Mouse (Mus musculus): ENCODE data around the gene Idnk.

Idnk gene

GRCm38 (mm10) chr13:58188412-58188811 is 31.0 kb downstream of the Idnk start:
- in situ Hi-C loops (cut with MboI; ENCODE audit: low sequenced_read_pairs), result loop anchor here (5.0 kb wide), 1 partner anchor 44 kb away; no protein-coding TSS in a partner anchor

- in situ Hi-C loops (cut with MboI; ENCODE audit: low sequenced_read_pairs), result loop anchor here (5.0 kb wide), 1 partner anchor 43 kb away; no protein-coding TSS in a partner anchor
Observed at GRCm38 (mm10) chr13:58189473-58189872, 32.0 kb downstream of the Idnk start.

GRCm38 (mm10) chr13:58191516-58191915 is 34.1 kb downstream of the Idnk start:
- in situ Hi-C loops (cut with MboI; ENCODE audit: low sequenced_read_pairs), result no loop called here

GRCm38 (mm10) chr13:58192146-58192545 is 34.7 kb downstream of the Idnk start:
- in situ Hi-C loops (cut with MboI; ENCODE audit: low sequenced_read_pairs), result no loop called here

GRCm38 (mm10) chr13:58193221-58193620 is 35.8 kb downstream of the Idnk start:
- in situ Hi-C loops (cut with MboI; ENCODE audit: low sequenced_read_pairs), result no loop called here

GRCm38 (mm10) chr13:58194908-58195307 is 37.5 kb downstream of the Idnk start:
- in situ Hi-C loops (cut with MboI; ENCODE audit: low sequenced_read_pairs), result no loop called here

- in situ Hi-C loops (cut with MboI; ENCODE audit: low sequenced_read_pairs), result no loop called here
Observed at GRCm38 (mm10) chr13:58197211-58197610, 39.8 kb downstream of the Idnk start.

GRCm38 (mm10) chr13:58197981-58198640 is 40.7 kb downstream of the Idnk start:
- in situ Hi-C loops (cut with MboI; ENCODE audit: low sequenced_read_pairs), result no loop called here

- in situ Hi-C loops (cut with MboI; ENCODE audit: low sequenced_read_pairs), result no loop called here
Observed at GRCm38 (mm10) chr13:58201343-58201742, 43.9 kb downstream of the Idnk start.

- in situ Hi-C loops (cut with MboI; ENCODE audit: low sequenced_read_pairs), result no loop called here
Observed at GRCm38 (mm10) chr13:58201908-58202307, 44.5 kb downstream of the Idnk start.

GRCm38 (mm10) chr13:58202903-58203302 is 45.5 kb downstream of the Idnk start:
- in situ Hi-C loops (cut with MboI; ENCODE audit: low sequenced_read_pairs), result no loop called here

- in situ Hi-C loops (cut with MboI; ENCODE audit: low sequenced_read_pairs), result no loop called here
Observed at GRCm38 (mm10) chr13:58204202-58204601, 46.8 kb downstream of the Idnk start.

GRCm38 (mm10) chr13:58204986-58205385 is 47.5 kb downstream of the Idnk start:
- in situ Hi-C loops (cut with MboI; ENCODE audit: low sequenced_read_pairs), result no loop called here

- in situ Hi-C loops (cut with MboI; ENCODE audit: low sequenced_read_pairs), result no loop called here
Observed at GRCm38 (mm10) chr13:58206084-58206483, 48.6 kb downstream of the Idnk start.

GRCm38 (mm10) chr13:58210441-58210840 is 53.0 kb downstream of the Idnk start:
- in situ Hi-C loops (cut with MboI; ENCODE audit: low sequenced_read_pairs), result no loop called here

GRCm38 (mm10) chr13:58212530-58212929 is 55.1 kb downstream of the Idnk start:
- in situ Hi-C loops (cut with MboI; ENCODE audit: low sequenced_read_pairs), result no loop called here

- in situ Hi-C loops (cut with MboI; ENCODE audit: low sequenced_read_pairs), result no loop called here
Observed at GRCm38 (mm10) chr13:58213801-58214200, 56.4 kb downstream of the Idnk start.
